Mouse (Mus musculus) c-Kit-positive CD71-negative TER-119-negative erythroid progenitor cells, embryonic 14.5 days (primary cell): ENCODE results near the gene 4930556J24Rik.
A peak's percentile ranks its signal among the peaks of the same experiment; 100 is the strongest.
"Not testable (repeated sequence)": the region's sequence is repeated elsewhere in the genome, so short reads cannot be mapped to it uniquely, and the experiment has no call there.

Source experiments
- DNase-seq: peaks from one replicate; pipeline ENCODE4 v3.0.0-alpha.2; 2013; ENCODE audit warnings: low read depth

Gene 4930556J24Rik

DNA sequence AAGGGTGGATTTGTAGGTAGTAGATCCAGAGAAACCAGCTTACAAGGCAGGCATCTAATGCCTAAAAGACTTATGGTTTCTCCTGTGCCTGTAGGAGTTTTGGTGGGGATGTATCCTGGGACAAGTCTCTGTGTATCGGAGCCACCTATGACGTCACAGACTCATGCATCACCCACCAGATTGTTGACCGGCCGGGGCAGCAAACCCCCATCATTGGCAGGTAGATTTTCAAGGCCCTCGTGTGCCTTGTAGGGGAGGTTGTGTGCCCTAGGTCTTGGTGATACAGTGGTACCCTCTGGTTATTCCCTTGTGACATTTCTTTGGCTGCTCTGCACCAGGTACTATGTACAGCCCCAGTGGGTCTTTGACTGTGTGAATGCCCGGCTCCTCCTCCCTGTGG lies at the start of gene 4930556J24Rik:
Gene 4930556J24Rik, minus strand, starts transcription at position 101 of the 400 bp plus-strand sequence.
- DNase-seq = no peak

DNA sequence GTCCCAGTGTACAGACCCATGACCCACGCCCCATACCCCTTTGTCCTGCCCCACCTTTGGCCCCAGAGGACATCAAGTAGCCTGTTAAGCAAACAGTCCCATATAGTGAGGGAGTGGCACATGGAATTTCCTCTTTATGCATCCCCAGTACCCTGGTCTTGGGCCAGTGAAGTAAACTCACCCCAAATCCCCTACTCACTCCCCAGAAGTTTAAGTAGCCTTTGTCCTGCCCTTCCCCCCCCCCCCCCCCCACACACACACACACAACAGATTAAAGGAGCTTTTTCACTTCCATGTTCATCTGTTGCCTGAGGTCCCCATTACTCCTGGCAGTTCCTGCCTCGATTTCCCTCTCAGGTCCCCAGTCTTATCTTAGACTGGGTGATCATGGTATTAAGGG lies 46.7 kb upstream of the 4930556J24Rik start:
- no peak for DNase-seq

DNA sequence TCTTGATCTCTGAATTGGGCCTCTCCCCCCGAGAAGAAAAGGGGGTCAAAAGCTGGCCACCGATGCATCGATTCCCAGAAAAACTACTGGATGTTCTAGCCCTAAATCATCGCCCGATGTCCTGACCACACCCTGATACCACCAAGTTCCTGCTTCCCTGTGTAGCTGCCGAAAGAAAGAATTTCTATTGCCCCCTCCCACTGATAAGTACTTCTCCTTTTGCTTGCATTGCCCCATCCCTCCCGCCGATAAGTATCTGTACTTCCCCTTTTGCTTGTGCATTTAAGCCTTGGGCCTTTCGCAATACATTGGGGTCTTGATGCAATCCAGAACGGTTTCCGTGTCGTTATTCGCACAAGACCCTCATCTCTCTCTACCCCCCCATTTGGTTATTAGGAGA lies 45.5 kb upstream of the 4930556J24Rik start:
- DNase-seq = not testable (repeated sequence)

DNA sequence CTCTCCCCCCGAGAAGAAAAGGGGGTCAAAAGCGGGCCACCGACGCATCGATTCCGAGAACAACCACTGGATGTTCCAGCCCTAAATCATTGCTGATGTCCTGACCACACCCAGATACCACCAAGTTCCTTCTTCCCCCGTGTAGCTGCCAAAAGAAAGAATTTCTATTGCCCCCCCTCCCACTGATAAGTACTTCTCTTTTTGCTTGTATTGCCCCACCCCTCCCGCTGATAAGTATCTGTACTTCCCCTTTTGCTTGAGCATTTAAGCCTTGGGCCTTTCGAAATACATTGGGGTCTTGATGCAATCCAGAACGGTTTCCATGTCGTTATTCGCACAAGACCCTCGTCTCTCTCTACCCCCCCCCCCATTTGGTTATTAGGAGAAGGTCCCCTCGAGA lies 39.2 kb upstream of the 4930556J24Rik start:
- DNase-seq = not testable (repeated sequence)

DNA sequence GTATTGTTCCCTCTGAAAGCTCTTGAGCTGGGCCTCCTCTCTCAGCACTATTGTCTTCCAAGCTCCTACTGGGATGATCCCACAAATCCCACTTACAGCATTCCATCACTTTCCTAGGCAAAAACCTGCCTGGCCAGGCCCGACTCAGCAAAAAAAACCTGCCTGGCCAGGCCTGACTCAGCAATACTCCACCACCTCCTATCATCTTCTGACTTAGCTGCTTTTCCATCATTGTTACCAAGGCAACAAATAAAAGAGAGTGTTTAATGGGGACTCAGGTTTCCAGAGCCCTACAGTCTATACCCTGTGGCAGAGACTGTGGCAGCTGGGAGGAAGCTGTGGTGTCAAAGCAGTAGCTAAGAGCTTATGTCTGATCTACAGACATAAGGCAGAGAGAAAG lies 36.0 kb upstream of the 4930556J24Rik start:
- no peak for DNase-seq

DNA sequence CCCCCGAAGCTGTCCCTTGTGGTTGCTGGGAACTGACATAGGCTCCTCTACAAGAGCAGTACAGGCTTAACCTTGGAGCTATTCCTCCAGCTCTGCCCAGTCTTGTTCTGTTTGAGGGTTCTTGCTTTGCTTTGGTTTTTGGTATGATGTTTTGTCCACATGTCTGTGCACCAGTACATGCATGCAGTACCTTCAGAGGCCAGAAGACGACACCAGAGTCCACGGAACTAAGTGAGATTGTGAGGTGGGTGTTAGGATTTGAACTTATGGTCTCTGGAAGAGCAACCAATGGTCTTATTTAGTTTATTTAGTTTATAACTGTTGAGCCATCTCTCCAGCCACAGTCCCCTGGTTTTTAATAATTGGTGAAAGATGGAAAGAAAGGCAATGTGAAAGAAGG lies 29.9 kb upstream of the 4930556J24Rik start:
- DNase-seq = no peak

DNA sequence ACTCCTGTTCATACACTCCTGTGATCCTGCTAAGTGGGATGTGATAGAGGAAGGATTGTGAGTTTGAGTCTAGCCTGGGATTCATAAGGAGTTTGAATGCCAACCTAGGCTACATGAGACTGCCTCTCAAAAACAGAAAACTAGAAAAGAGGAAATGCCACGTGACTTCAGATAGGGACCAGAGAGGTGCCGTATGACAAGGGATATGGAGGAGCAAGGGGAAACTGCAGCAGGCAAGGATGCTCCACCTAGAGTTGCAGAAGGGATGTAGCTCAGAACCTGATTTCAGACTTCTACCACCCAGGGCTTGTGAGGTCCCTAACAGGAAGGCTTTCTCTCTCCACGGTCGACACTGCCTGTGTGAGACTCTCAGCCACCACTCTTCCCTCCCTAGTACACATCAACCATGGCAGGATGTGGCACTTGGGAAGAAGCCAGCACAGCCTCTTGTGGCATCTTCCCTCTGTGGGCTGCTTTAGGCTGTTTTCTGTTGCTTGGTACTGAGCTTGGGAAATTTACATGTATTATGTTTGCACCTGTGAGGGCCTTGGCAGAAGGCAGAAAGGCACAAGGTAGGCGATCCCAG lies 28.7 kb upstream of the 4930556J24Rik start:
- DNase-seq = no peak

DNA sequence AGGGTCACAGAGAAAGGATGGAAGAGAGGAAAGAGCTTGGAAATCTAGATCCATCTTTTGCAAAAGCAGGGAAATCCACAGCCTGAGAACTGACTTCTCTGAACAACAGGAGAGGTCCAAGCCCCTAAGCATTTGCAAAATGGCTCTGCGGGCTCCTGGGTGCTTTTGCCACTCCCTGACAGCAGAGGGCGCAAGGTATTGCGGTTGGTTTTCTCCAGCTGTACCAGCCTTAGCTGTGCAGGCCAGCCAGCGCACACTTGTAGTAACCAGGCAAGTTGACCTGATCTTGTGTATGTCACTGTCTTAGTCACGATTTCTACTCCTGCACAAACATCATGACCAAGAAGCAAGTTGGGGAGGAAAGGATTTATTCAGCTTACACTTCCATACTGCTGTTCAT lies 25.0 kb upstream of the 4930556J24Rik start:
- DNase-seq = peak; percentile 58

DNA sequence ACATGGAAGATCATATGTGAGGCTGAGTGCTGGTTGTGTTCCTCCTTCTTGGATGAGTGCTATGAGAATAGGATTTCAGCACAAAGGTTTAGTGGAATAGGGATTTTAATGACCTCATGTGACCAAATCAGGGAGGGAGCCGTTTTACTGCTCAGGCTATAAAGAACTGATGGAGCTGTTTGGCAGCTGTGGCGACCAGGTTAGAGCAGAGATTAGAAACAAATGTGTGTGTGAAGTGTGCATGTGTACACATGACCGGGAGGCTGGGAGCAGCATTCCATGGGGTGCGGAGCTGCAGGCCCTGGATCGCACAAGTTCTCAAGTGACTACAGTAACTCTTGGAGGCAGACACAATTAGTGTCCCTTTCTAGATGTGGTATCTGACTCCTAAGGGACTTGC lies 23.0 kb upstream of the 4930556J24Rik start:
- DNase-seq = no peak

DNA sequence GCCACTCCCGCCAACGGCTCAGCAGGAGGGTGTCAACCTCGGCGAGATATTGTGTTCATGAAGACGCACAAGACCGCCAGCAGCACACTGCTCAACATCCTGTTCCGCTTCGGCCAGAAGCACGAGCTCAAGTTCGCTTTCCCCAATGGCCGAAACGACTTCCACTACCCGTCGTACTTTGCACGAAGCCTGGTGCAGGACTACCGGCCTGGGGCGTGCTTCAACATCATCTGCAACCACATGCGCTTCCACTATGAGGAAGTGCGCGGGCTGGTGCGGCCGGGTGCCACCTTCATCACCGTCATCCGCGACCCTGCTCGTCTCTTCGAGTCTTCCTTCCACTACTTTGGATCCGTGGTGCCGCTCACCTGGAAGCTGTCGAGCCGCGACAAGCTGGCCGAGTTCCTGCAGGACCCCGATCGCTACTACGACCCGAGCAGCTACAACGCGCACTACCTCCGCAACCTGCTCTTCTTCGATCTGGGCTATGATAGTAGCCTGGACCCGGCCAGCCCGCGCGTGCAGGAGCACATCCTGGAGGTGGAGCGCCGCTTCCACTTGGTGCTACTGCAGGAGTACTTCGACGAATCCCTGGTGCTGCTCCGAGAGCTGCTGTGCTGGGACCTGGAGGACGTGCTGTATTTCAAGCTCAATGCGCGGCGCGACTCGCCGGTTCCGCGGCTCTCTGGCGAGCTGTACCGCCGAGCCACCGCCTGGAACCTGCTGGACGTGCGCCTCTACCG lies 21.6 kb upstream of the 4930556J24Rik start:
- DNase-seq = peak; percentile 34

DNA sequence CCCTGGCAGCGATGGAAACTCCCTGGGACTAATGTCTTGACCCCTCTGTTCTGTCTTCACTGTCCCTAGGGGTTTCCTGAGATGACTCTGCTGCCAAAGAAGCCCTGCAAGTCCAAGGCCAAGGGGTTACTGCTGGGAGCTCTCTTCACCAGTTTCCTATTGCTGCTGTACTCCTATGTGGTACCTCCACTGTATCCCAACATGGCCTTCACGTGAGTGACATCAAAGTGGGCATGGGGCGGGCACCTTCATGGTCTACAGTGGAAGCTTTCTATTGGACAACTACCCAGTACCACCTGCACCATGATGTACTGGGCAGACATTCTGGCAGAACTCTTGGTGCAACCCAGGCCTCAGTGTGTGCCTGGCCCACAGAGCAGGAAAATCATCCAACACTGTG lies 20.3 kb upstream of the 4930556J24Rik start:
- no peak for DNase-seq

DNA sequence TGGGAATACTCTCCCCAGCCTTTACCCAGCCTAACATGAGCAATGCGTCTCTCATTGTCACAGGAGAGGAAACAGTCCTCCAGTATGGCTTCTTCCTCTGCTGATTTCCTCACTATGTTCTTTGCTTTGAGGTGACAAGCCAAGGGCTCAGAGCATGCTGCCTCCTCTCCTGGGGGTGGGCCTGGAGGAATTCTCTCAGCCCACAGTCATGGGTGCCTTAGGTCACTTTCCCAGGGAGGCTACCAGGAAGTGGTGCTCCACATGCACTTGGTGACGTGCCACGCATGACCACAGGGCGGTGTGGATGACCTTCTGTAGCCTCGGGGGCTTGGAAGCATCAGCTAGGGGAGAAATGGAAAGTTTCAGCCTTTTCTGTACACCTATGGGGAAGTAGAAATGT lies 18.9 kb upstream of the 4930556J24Rik start:
- DNase-seq = no peak

DNA sequence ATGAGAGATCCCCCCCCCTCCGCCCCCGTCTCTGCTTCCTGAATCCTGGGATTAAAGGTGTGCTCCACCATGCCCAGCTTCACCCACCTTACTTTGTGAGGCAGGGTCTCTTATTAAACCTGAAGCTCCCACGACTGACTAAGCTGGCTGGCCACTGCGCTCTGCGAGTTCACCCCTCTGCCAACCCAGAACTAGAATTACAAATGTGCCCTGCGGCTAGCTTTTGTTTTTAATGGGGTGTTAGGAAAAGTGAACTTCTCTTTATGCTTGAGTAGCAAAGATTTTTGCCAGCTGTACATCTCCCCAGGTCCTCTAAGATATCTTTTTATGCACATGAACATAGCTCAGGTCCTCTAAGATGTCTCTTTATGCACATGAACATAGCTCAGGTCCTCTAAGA lies 17.3 kb upstream of the 4930556J24Rik start:
- DNase-seq = no peak

DNA sequence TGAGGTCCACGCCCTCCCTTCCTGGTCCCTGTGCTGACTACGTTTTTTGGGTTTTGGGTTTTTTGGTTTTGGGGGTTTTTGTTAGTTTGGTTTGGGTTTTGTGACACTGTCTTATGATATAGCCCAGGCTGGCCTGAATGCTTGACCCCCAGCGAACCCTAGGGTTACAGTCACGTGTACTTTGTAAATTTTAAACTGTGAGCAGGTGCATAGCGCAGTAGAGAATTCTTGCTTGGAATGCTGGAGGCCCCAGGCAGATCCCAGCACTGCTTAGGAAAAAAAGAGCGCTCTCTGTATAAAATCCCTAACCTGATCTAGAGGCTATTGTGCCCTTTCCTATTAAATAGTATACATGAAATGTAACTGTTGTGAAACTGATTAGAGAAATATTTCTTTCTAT lies 16.6 kb upstream of the 4930556J24Rik start:
- DNase-seq = no peak

DNA sequence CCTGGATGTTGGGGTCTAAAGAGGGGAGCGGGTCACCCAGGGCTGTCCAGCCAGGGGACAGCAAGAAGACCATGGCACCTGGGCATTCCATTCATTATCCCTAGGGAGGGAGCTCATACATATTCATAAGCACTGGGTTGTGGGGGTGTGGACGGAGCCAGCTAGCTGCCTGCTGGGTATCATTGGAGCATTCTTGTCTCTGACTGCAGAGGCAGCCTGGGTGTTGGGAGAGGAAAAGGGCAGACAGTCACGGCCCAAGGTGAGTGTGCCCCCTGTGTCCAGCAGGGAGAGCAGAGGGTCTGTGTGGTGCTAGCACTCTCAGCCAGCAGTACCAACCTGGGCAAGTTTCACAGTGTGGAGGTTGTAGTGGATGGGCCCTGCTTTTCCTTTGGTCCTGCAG lies 13.2 kb upstream of the 4930556J24Rik start:
- DNase-seq = no peak

DNA sequence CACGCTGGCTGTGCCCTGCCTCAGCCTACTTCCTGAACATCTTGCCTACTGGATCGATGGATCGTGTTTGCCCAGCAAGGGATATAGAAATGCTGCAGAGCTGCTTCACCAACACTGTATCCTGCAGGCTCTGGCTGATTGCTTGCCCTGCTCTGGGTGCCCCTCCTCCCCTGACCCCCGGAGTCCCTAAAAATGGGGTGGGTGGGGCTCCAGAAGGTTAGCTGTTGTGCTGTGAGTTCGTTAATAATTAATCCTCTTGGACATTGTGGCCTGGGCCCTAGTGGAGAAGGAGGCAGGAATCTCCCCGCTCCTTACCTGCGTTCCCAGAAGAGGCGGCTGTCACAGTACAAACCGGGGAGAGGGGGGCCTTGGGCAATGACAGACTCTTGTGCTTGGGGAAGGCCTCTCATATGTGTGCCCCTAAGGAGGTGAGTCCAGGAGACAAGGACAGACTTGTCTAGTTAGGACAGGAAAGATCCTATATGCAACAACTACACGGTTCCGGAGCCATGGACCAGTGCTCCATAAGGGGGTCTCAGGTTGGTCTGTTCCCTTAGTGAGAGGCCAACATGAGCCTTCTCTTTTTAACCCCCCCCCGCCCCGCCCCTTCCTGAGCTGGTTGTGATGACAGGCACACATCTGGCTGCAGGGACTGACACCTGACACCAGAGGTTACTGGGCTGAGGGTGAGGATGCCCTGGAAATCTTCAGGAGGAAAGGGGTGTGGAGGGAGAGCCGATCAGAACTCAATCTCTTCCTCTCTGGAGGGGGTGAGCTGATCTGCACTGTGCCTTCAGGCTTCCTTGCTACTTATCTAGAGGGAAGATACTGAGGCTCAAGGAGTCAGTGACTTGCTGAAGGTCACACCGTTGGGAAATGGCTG lies 7.5 kb upstream of the 4930556J24Rik start:
- DNase-seq = no peak

DNA sequence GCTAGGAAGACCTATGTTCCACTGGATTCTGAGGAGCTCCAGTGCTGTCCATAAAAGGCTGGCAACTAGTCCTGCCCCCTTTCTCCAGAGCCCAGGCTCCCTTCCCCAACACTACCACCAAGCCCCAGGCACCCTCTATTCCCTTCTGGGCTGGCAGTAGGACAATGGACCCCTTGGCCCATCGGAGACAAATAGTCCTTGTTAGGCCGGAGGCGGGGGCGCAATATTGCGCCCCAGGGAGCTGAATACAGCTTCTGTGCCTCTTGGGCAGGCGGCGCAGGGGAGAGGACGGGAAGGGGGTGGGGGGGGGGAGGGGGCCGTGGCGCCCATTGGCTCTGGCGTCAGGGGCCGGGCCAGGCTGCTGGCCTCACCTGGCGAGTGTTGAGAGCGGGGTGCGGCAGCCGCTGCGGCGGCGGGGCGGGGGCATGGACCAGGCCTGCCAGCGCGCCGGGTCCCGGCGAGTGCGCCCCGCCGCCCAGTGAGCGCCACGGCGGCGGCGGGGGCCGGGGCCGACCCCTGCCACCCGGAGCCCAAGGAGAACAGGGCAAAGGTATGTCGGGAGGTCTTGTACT lies 6.8 kb upstream of the 4930556J24Rik start, which contains the start of gene Gal3st1:
Gene Gal3st1, plus strand, starts transcription at position 346 of the 572 bp plus-strand sequence.
- no peak for DNase-seq

DNA sequence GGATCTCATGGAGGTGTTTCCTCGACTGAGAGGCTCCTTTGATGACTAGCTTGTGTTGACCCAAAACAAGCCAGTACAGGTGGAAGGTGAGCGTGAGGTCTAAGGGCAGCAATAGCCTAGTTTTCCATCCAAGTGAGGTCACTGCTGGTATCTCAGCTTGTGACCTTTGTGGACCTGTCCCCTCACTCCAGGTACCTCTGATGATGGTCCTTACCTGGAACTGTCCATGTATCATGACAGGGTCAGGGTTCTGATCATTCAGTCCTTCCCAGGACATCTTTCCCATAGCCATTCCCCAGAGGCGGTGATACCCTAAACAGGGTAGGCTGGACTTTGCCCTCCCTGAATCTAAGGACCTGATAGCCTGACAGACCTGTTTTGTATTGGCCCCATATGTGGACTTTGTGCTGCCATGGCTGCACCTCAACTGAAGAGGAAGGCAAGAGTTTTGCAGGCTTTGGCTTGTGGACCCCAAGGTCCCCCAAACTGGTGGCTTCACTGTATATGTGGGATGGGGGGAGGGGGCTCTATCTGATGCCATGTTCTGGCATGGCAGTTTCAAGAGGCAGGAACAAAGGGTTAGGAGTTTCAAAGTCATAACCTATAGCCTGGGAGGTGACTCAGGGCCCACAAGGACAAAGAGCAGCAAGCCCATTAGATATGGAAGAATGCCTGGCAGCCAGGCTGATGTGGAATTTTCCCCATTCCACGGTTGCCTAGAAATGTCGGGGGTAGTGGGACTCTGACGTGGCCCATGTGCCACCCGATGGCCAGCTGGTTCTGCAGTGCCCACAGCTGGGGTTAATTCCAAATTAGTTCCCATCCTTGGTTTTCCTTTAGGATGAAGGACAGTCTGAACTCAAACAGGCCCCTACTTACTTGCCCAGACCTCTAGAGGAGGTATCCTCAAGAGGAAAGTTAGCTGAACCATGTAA lies 6.0 kb upstream of the 4930556J24Rik start:
- no peak for DNase-seq

DNA sequence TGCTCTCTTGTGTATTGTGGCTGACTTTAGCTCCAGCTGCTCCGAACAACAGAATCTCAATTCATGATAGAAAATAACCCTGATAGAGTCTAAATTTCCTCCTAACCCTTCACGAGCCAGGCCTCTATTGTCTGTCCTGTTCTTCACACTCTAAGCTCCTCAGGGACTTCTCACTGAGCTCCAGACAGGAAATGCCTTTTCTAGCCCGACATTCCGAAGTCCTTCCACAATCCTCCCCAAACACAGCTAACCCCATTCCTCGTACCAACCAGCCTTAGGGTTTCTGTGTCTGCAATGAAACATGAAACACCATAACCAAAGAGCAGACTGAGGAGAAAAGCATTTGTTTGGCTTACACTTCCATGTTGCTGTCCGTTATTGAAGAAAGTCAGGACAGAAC lies 5.0 kb upstream of the 4930556J24Rik start:
- DNase-seq = no peak

DNA sequence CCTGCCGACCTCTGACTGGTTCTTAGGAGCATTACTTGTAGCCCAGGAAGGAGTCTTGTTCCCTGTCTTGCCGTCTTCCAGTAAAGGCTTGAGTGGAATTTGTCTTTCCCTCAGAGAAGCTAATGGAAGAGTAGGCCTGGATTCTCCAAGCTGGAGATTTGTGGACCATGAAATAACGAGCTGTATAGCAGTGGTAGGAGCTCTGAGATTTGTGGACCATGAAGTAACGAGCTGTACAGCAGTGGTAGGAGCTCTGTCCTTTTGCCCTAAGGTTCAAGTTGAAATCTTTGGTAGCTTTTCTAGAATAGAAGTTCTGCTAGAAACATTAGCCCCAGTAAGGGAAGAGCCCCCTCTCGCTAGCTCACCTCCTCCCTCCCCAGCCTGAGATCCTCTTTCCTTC lies 1.8 kb upstream of the 4930556J24Rik start:
- DNase-seq = no peak

DNA sequence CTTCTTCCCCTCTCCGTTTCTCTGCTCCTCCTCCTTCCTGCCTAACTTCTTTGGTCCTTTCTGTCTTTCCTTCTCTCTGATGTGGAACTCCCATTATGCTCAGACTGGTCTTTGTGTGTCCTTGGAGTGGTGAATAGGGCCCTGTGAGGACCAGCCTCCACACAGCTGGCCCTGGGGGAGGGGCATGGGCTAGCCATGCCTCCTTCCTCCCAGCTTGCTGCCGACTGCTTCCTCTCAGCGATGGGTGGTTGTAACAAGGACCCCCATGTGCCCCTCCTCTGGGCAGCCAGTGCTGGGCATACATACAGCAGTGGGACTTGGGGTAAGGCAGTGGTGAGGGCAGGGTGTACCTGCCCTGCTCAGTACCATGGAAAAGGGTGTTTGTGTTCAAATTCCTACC lies 2.3 kb downstream of the 4930556J24Rik start:
- DNase-seq = no peak
